Mouse (Mus musculus) brain, adult 2 months (tissue): Measurements from ENCODE around the gene Obox2.
"Not testable (repeated sequence)": the region's sequence is repeated elsewhere in the genome, so short reads cannot be mapped to it uniquely, and the experiment has no call there.

ENCODE experiments used
- DNase-seq: peaks from one replicate; pipeline ENCODE4 v3.0.0; 2011; ENCODE audit warnings: low read depth, low spot score

The Obox2 gene

GRCm38 (mm10) chr7:15388421-15388998, at the start of gene Obox2, which contains the start of gene Obox1:
Obox2 (plus strand) TSS chr7:15388721.
Obox1 (plus strand) TSS chr7:15388948.
- not testable (repeated sequence) for DNase-seq

DNA sequence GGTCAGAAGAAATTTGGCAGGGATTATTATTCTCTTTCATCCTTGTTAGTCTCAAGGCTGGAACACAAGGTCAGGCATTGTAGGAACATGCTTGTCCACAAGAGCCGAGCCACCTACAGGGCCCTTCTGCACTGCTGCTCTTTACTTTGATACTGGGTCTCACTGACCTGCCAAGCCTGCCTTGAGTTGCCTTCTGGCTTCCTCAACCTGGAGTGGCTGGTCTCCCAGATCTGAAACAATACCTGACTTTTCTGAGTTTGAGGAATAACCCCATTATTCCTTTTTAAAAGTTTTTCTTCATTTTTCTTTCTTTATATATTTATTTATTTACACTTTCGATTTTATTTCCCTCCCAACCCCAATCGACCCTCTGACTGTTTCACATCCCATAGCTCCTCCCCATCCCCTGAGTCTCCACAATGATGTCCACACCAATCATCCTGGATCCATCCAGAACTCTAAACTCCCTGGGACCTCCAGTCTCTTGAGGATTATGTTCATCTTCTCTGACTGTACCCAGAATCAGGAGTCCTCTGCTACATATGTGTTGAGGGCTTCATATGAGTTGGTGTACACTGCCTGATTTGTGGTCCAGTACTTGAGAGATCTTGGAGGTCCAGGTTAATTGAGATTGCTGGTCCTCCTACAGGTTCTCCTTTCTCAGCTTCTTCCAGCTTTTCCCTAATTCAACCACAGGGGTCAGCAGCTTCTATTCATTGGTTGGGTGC, 10.8 kb downstream of the Obox2 start:
- not testable (repeated sequence) for DNase-seq

DNA sequence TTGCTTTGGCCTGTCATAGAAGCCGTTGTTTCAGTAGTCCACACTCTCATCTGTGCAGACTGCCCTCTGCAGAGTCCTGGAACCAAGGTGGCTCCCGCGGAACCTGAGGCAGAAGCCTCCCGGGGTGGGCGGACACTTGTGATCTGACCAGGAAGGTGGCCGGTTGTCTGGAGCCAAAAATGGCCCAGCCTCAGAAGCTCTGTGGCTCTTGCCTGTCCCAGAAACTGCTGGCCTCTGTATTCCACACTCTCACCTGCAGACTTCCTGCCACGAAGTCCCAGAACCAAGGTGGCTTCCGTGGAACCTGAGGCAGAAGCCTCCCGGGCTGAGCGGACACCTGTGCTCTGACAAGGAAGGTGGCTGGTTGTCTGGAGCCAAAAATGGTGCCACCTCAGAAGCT, 18.3 kb downstream of the Obox2 start:
- not testable (repeated sequence) for DNase-seq

DNA sequence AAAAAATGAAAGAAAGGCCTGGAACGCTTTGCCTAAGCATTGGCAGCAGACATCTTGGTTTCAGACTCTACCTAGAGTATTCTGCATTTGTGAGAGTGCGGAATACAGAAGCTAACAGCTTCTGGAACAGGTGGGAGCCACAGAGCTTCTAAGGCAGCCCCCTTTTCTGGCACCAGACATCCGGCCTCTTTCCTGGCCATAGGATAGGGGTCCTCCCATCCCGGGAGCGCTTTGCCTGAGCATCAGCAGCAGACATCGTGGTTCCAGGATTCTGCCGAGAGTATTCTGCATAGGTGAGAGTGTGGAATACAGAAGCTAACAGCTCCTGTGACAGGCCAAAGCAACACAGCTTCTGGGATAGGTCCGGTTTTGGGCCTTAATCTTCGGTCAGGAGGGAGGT, 29.5 kb downstream of the Obox2 start:
- DNase-seq, result not testable (repeated sequence)

DNA sequence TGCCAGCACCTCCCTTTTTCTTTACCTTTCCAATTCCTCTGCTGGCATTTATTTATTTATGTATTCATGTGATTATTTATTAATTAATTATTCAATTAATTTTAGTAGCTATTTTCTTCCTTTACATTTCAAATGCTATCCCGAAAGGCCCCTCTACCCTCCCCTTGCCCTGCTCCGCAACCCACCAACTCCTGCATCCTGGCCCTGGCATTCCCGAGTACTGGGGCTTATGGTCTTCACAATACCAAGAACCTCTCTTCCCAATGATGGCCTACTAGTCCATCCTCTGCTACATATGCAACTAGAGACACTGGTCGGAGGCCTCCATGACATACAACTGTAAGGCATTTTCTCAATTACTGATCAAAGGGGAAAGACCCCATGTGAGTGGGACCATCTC, 37.0 kb downstream of the Obox2 start:
- DNase-seq, result not testable (repeated sequence)
